In the genomic region with DNA sequence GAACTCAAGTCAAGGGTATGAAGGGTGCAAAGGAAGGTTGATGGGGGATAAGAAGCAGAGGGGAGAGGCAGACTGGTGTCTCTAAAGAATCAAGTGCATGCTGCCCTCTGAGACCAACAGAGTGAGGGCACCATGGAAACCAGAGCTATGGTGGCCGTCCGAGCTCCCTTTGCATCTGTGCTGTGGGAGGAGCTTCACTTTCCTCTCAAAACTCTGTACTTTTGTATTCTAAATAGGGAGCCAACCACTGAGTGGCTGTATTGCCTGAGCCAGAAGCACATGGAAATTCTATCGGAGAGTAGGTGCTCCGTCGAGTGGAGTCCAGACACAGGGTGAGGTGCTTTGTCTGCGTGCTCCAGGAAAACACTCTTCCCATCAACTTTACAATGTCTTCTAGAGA, we compare ENCODE assay signal across 19 mouse cellular contexts.
A peak's percentile ranks its signal among the peaks of the same experiment; 100 is the strongest.
DNase-seq lines count a peak whose midpoint lies in the region; ATAC-seq and TF ChIP-seq lines count a peak whose summit lies in the region.
"Had no signal": no experiment of that assay in that cellular context is flagged by ENCODE, and none has a peak within 500 bp of the region (broad histone marks: within the 10 kb centered on the region; RNA-seq: fewer than 3 reads in every experiment).

No protein-coding gene starts in this region.

- DNase-seq in heart, adult 11 months: peak; percentile 74
- no peak for DNase-seq in heart, adult 2 months
- DNase-seq in limb, embryonic 10.5 days (ENCODE audit: low spot score): no peak
- DNase-seq: adrenal gland, adult 2 months; adrenal gland, postnatal 10 days; adrenal gland, postnatal 25 days; cerebellum, adult 11 months; cerebellum, adult 18-20 months; cerebellum, adult 8-10 months; cerebellum, adult 9-11 months; cerebellum, postnatal 14 days; cerebellum, postnatal 36 days had no signal

- no peak for TF ChIP-seq POLR2A in heart, adult 2 months (IDR thresholded peaks at IDR 0.05; ENCODE audit: insufficient read depth, low read depth, low read length)

- no peaks in the 10 kb centered on the region for H3K79me2 ChIP-seq in heart, adult 2 months (replicated peaks; ENCODE audit: control insufficient read depth, insufficient read depth, low read length)

- intact Hi-C loops in heart, adult 2 months (cut with DNase I): no loop called here

- ATAC-seq in limb, embryonic 12.5 days (ENCODE audit: insufficient number of reproducible peaks, insufficient read depth, low FRiP score, low TSS enrichment, low read depth): no peak
- ATAC-seq: forebrain, embryonic 14.5 days; forebrain, embryonic 16.5 days had no signal

- no peak overlapping the region for H3K4me3 ChIP-seq in heart, adult 2 months
- H3K4me3 ChIP-seq in limb, embryonic 12.5 days (replicated peaks): no peak overlapping the region
- H3K4me3 ChIP-seq in limb, embryonic 10.5 days: no peak overlapping the region
- H3K4me3 ChIP-seq: embryonic facial prominence, embryonic 13.5 days; embryonic facial prominence, embryonic 15.5 days; erythroblast, embryonic 14.5 days; forebrain, embryonic 12.5 days had no signal

- no peak overlapping the region for H3K27ac ChIP-seq in heart, adult 2 months
- H3K27ac ChIP-seq in limb, embryonic 12.5 days: 0 out of 2 replicates have a peak overlapping the region, but pooled peaks have one; percentile 29
- no peak overlapping the region for H3K27ac ChIP-seq in limb, embryonic 10.5 days
- H3K27ac ChIP-seq: embryonic facial prominence, embryonic 13.5 days; embryonic facial prominence, embryonic 15.5 days; forebrain, embryonic 12.5 days had no signal

- no peak overlapping the region for H3K9ac ChIP-seq in heart, adult 2 months (ENCODE audit: low read depth, low read length)
- no peak overlapping the region for H3K9ac ChIP-seq in limb, embryonic 12.5 days (replicated peaks)
- H3K9ac ChIP-seq: embryonic facial prominence, embryonic 13.5 days; embryonic facial prominence, embryonic 15.5 days; forebrain, embryonic 12.5 days had no signal

- no peak overlapping the region for H3K4me2 ChIP-seq in limb, embryonic 12.5 days
- H3K4me2 ChIP-seq: embryonic facial prominence, embryonic 13.5 days; embryonic facial prominence, embryonic 15.5 days; forebrain, embryonic 12.5 days had no signal

- no peaks in the 10 kb centered on the region for H3K4me1 ChIP-seq in heart, adult 2 months (ENCODE audit: control insufficient read depth, insufficient read depth, low read length)
- peaks cover 9% of the 10 kb centered on the region for H3K4me1 ChIP-seq in limb, embryonic 12.5 days (replicated peaks)
- peaks cover 10% of the 10 kb centered on the region for H3K4me1 ChIP-seq in limb, embryonic 10.5 days
- H3K4me1 ChIP-seq: embryonic facial prominence, embryonic 15.5 days had no signal

- H3K9me3 ChIP-seq in limb, embryonic 12.5 days: no peaks in the 10 kb centered on the region
- H3K9me3 ChIP-seq in limb, embryonic 10.5 days (replicated peaks): no peaks in the 10 kb centered on the region
- H3K9me3 ChIP-seq: embryonic facial prominence, embryonic 13.5 days; embryonic facial prominence, embryonic 15.5 days; forebrain, embryonic 12.5 days had no signal

- no peaks in the 10 kb centered on the region for H3K36me3 ChIP-seq in heart, adult 2 months (ENCODE audit: control insufficient read depth, insufficient read depth, low read length)
- H3K36me3 ChIP-seq in limb, embryonic 12.5 days: no peaks in the 10 kb centered on the region
- no peaks in the 10 kb centered on the region for H3K36me3 ChIP-seq in limb, embryonic 10.5 days
- H3K36me3 ChIP-seq: embryonic facial prominence, embryonic 13.5 days; embryonic facial prominence, embryonic 15.5 days; forebrain, embryonic 12.5 days had no signal

- no peak for TF ChIP-seq CTCF in heart, adult 2 months (IDR thresholded peaks at IDR 0.05)

- H3K27me3 ChIP-seq in heart, adult 2 months (ENCODE audit: control insufficient read depth, insufficient read depth, low read length): no peaks in the 10 kb centered on the region
- no peaks in the 10 kb centered on the region for H3K27me3 ChIP-seq in limb, embryonic 12.5 days
- H3K27me3 ChIP-seq in limb, embryonic 10.5 days (ENCODE audit: low read depth, poor library complexity, severe bottlenecking): no peaks in the 10 kb centered on the region
- H3K27me3 ChIP-seq: embryonic facial prominence, embryonic 13.5 days; embryonic facial prominence, embryonic 15.5 days; forebrain, embryonic 12.5 days had no signal

- TF ChIP-seq EP300 in heart, adult 2 months (IDR thresholded peaks at IDR 0.05; ENCODE audit: insufficient read depth, low read depth, low read length): no peak

- 86% methylated on average over 6 of the region's 6 CpGs for WGBS in heart, adult 2 months
- WGBS in limb, embryonic 12.5 days: 56% methylated on average over 6 of the region's 6 CpGs
- WGBS in limb, embryonic 10.5 days: 93% methylated on average over 6 of the region's 6 CpGs
